Mouse (Mus musculus) kidney, postnatal 0 days (tissue): ENCODE data around the gene Apol9b. TPM values are rescaled to one million over a fixed set of nuclear protein-coding genes. Genes with fewer than 3 reads are reported as not detected.

Experiments used
- ATAC-seq: fragments of 200-750 bp; cut with Nextera tagmentation; replicated peaks from 2 replicates; pipeline ENCODE4 v1.8.0; 2017; ENCODE audit warnings: low read depth, moderate number of reproducible peaks, moderate TSS enrichment, moderate library complexity; ENCODE audit not compliant: low FRiP score
- DNase-seq: peaks from one replicate; pipeline ENCODE4 v3.0.0-alpha.2; 2016; ENCODE audit warnings: low spot score
- H3K27ac ChIP-seq: fragments of 300-500 bp; sonication (generic); 2 replicates; pipeline ENCODE4 v1.5.1; 2014; ENCODE audit warnings: mild to moderate bottlenecking
- H3K27me3 ChIP-seq: fragments of 300-500 bp; sonication (generic); 2 replicates; pipeline ENCODE4 v1.6.1; 2014; ENCODE audit warnings: low read length, mixed read lengths; ENCODE audit not compliant: insufficient read depth
- H3K36me3 ChIP-seq: fragments of 300-500 bp; sonication (generic); 2 replicates; pipeline ENCODE4 v1.6.1; 2014; ENCODE audit warnings: low read length, mixed read lengths; ENCODE audit not compliant: insufficient read depth
- H3K4me1 ChIP-seq: fragments of 300-500 bp; sonication (generic); replicated peaks from 2 replicates; pipeline ENCODE4 v1.6.1; 2014; ENCODE audit warnings: antibody characterized with exemption, low read length, mixed read lengths; ENCODE audit not compliant: insufficient read depth
- H3K4me2 ChIP-seq: fragments of 300-500 bp; sonication (generic); 2 replicates; pipeline ENCODE4 v1.6.1; 2014; ENCODE audit warnings: mild to moderate bottlenecking, low read length, moderate library complexity, mixed read lengths
- H3K4me3 ChIP-seq: fragments of 300-500 bp; sonication (generic); replicated peaks from 2 replicates; pipeline ENCODE4 v1.5.1; 2014; ENCODE audit warnings: low read depth, low read length
- H3K9ac ChIP-seq: fragments of 300-500 bp; sonication (generic); 2 replicates; pipeline ENCODE4 v1.6.1; 2014; ENCODE audit warnings: low read depth, low read length
- H3K9me3 ChIP-seq: fragments of 300-500 bp; sonication (generic); replicated peaks from 2 replicates; pipeline ENCODE4 v1.6.1; 2016; ENCODE audit warnings: low read length, inconsistent platforms, mixed read lengths
- CTCF ChIP-seq: IDR thresholded peaks from 2 replicates; pipeline ENCODE4 v1.5.1; 2016; ENCODE audit warnings: antibody characterized with exemption, low read depth, mild to moderate bottlenecking, moderate library complexity
- WGBS: fragments of 180-500 bp; shearing (Covaris S2); extraction: QIAGEN DNeasy Blood & Tissue Kit; methylation state at CpG from one replicate; pipeline ENCODE4 v1.1.7; 2014; 5-methylcytosine and 5-hydroxymethylcytosine counted together
- polyA plus RNA-seq: library from polyadenylated mRNA; unstranded; fragments of >200 nt; fragmentation: Nextera tagmentation; extraction: Ambion mirVana; gene quantifications from 2 replicates; pipeline ENCODE4 v1.2.1, GENCODE M21; 2015

Gene Apol9b
- polyA plus RNA-seq, 1 experiment from 2014 or later, result 0.14 TPM

DNA sequence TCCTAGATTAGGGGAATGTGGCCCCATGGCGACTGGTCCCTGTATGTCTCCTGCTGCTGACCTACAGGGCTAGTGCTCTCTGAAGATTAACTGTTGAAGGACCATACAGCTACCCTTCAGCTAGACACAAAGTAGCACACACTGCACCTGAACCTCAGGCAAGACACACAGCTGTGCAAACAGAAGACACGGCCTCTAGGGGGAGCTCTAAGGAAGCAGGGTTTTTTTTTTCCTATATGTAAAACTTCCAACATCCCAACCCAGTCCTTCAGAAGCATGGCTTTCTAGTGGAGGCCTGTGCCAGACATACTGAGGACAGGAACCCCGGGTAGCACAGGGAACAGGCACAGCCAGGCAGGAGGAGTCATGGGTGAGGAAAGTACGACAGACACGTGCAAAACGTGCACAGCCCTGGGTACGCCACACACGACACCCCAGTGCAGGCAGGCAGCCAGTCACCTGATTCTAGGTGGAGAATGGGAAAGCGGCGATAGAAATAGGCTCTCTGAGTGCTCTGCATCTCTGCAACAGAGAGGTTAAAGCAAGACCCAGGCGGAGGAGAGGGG lies 53.7 kb downstream of the Apol9b start:
- no peak overlapping the region for H3K27ac ChIP-seq
- peak; percentile 52 for DNase-seq
- peaks cover 98% of the 10 kb centered on the region for H3K36me3 ChIP-seq
- H3K27me3 ChIP-seq, result no peaks in the 10 kb centered on the region
- H3K9ac ChIP-seq, result no peak overlapping the region
- no peak overlapping the region for H3K4me3 ChIP-seq
- peak; percentile 70 for TF ChIP-seq CTCF
- H3K9me3 ChIP-seq, result no peaks in the 10 kb centered on the region
- no peak for ATAC-seq
- H3K4me2 ChIP-seq, result no peak overlapping the region
- WGBS, result 84% methylated on average over 11 of the region's 11 CpGs
- no peaks in the 10 kb centered on the region for H3K4me1 ChIP-seq

DNA sequence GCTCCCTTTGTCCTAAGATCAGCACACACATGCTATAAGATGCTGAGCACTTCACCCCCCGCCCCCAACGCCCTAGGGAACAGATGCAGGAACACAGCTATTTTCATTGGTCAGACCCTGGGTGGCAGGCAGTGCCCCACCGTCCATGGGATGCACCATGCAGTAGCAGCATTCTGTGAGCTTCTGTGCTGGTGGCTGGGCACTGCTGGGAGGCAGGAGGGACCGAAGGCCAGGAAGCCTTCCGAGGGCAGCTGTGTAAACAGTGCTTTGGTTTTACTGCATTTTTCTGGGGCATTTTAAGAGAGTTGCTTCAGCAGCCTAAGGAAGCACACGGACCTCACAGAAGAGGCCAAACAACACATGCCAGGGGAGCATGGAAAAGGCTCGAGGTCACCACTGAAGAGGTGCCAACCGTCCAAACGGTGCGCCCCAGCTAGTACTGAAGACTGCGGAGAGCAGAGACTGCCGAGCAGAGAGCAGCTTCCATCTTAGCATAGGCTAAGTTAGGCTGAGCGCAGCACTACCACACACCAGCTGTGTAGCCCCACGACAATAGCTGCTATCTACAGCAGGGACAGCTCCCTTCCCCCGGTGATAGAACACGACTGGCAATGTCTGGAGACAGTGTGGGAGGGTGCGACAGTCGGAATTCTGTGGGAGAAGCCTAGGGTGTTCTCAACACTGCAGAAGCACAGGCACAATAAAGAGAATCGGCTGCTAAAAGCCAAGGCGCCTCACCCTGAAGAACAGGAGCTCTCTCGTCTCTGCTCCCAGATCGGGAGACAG lies 55.4 kb downstream of the Apol9b start:
- H3K4me1 ChIP-seq, result no peaks in the 10 kb centered on the region
- H3K27ac ChIP-seq, result peak overlapping the region; percentile 27; the same call in 1 of the 2 replicates
- peak; percentile 56 for DNase-seq
- no peak overlapping the region for H3K4me3 ChIP-seq
- no peak for TF ChIP-seq CTCF
- no peaks in the 10 kb centered on the region for H3K9me3 ChIP-seq
- ATAC-seq, result 0 out of 2 replicates have a peak, but pooled peaks have one; percentile 36
- H3K36me3 ChIP-seq, result peaks cover 97% of the 10 kb centered on the region
- 45% methylated on average over 22 of the region's 22 CpGs for WGBS
- H3K27me3 ChIP-seq, result no peaks in the 10 kb centered on the region
- H3K4me2 ChIP-seq, result no peak overlapping the region
- H3K9ac ChIP-seq, result no peak overlapping the region

DNA sequence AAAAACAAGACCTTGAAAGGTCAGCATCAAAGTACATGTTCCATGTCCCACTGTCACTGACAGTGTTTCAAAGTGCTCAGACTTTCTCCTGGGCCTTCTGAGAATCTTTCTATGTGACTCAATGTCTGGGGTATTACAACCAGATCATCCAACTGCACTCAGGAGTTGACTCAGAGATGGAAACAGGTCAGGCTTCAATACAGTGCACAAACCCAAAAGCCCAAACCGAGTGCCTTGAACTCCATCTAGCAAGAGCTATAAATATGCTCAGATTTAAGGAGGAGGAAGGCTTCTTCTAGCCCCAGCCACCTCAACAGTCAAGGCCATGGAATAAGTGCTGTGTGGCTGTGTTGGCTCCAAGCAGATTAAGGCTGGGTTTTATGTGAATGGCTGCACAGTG lies 57.0 kb downstream of the Apol9b start:
- no peak overlapping the region for H3K4me2 ChIP-seq
- 63% methylated on average over 1 of the region's 1 CpGs for WGBS
- DNase-seq (no peak), ATAC-seq (no peak)
- H3K9me3 ChIP-seq, result no peaks in the 10 kb centered on the region
- no peaks in the 10 kb centered on the region for H3K27me3 ChIP-seq
- H3K4me1 ChIP-seq, result no peaks in the 10 kb centered on the region
- H3K27ac ChIP-seq, result no peak overlapping the region
- TF ChIP-seq CTCF, result no peak
- H3K9ac ChIP-seq, result no peak overlapping the region
- H3K4me3 ChIP-seq, result no peak overlapping the region
- peaks cover 96% of the 10 kb centered on the region for H3K36me3 ChIP-seq

Other genes starting within 250 kb of the Apol9b start
- not detected in 2 replicates for gene Apol11a, start 220.8 kb upstream of the Apol9b start, polyA plus RNA-seq
- not detected in 2 replicates for gene Apol7c, start 195.7 kb upstream of the Apol9b start, polyA plus RNA-seq
- not detected in 2 replicates for gene 1700025B11Rik, start 167.1 kb upstream of the Apol9b start, polyA plus RNA-seq
- 0.12 and 0.24 TPM in 2 replicates for gene Apol10b, start 132.9 kb upstream of the Apol9b start, polyA plus RNA-seq
- not detected in 2 replicates for gene Gm36245, start 129.8 kb upstream of the Apol9b start, polyA plus RNA-seq
- not detected in 2 replicates for gene Apol11b, start 85.8 kb upstream of the Apol9b start, polyA plus RNA-seq
- not detected in 2 replicates for gene Apol7e, start 30.2 kb upstream of the Apol9b start, polyA plus RNA-seq
- gene Apol8, start 28.0 kb downstream of the Apol9b start, polyA plus RNA-seq, result not detected in 2 replicates
- gene Myh9, start 113.1 kb downstream of the Apol9b start, polyA plus RNA-seq, result 52.9 and 57.2 TPM in 2 replicates
- gene Txn2, start 200.0 kb downstream of the Apol9b start, polyA plus RNA-seq, result 245 and 253 TPM in 2 replicates
- gene Foxred2, start 227.7 kb downstream of the Apol9b start, polyA plus RNA-seq, result 3.2 TPM in 2 replicates
- gene Eif3d, start 241.8 kb downstream of the Apol9b start, polyA plus RNA-seq, result 120 and 132 TPM in 2 replicates